Mouse (Mus musculus): ENCODE data around the gene Gm6526.
"Not testable (repeated sequence)": the region's sequence is repeated elsewhere in the genome, so short reads cannot be mapped to it uniquely, and the experiment has no call there.

Gm6526 gene

DNA sequence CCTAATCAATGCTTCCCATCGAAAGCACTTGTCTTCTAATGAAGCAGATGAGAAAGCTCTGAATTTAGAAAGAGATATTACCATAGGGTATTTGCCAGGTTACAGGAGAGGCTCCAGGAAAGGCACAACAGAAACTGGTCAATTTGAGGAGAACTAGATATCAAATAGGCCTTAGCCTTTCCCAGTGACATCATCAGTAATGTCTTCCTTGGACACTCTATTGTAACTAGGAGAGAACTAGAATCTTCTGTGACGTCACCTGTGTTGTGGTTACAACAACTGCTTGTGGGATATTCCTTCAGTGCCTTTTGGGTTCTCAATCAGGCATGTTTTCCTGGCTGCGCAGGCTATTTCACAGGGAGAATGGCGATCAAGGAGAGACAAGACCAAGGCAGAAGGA is at the start of gene Gm6526:
Gene Gm6526 (plus strand): TSS at position 301 of the 400 bp plus-strand sequence.
- ATAC-seq (ENCODE audit: low TSS enrichment) = not testable (repeated sequence)

DNA sequence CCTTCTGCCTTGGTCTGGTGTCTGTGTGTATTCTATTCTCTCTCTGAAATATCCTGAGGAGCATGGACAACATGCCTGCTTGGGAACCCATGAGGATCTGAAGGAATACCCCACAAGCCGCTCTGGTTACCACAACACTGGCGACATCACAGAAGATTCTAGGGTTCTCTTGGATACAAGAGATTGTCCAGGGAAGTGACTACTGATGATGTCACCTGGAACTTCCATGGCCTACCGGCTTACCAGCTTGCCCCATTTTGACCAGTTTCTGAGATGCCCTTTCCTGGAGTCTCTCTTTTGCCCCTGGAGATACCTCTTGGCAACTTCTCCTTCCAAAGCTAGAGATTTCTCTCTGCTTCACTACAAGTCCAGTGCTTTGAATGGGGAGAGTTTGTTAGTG is 20.3 kb upstream of the Gm6526 start, which contains the start of gene Gm16506:
Gene Gm16506 (minus strand): TSS at position 101 of the 400 bp plus-strand sequence.
- not testable (repeated sequence) for ATAC-seq (ENCODE audit: low TSS enrichment)

DNA sequence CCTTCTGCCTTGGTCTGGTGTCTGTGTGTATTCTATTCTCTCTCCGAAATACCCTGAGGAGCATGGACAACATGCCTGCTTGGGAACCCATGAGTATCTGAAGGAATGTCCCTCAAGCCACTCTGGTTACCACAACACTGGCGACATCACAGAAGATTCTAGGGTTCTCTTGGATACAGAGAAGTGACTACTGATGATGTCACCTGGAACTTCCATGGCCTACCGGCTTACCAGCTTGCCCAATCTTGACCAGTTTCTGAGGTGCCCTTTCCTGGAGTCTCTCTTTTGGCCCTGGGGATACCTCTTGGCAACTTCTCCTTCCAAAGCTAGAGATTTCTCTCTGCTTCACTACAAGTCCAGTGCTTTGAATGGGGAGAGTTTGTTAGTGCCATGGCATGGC is 37.0 kb downstream of the Gm6526 start, which contains the start of gene Gm8180:
Gene Gm8180 (minus strand): TSS at position 101 of the 400 bp plus-strand sequence.
- not testable (repeated sequence) for ATAC-seq (ENCODE audit: low TSS enrichment)

DNA sequence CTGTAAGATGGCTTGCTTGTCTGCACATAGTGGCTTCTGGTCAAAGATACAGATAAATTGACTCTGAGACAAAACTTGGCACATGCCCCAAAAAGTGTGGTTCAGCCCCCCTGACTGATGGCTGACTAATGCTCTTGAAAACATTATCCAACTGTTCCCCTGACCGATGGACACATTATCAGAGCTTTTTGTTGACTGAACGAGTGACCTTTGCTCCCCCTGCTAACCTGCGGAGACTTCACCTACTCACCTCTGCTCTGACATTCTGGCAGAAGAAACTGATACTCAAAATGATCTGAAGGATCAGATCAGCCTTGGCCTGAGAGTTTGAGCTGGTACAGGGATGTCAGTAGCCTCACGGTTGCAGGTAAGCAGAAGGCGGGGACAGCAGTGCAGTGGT is 46.1 kb downstream of the Gm6526 start:
- ATAC-seq (ENCODE audit: low TSS enrichment) = not testable (repeated sequence)

DNA sequence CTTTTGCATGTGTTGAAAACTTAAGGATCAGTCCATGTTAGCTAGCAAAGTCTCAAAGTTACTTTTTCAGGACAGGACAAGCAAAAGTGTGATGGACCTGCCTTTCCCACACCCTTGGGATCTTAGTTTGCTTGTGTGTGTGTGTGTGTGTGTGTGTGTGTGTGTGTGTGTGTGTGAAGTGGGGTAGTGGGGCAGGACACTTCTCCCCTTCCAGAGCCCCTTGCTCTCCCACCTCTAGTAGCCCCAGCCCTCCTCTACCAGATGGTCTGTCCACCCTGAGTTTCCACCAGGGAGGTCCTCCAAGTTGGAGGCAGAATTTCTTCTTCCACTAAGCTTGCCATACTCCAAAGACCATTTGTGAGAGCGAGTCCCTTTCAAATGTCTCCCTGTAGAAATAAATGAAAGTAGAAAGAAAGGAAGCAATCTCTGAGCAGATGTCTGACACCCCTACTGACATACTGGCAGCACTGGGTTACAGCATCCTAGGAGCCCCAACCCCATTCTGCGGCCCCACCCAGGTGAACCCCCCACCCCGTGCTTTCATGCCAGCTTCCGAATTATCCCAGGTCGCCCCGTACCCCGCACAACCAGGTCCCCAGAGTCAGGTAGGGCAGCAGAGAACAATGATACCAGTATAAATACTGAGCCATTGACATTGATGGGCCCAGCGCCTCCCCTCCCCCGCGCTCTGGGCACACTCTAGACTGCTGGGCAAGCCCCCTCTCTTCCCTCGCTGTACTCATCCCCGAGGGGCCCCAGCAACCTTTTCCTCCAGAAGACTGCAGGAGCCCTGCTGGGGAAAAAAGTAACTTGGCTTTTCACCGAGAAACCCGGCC is 48.6 kb downstream of the Gm6526 start:
- peak; percentile 41 for ATAC-seq (ENCODE audit: low TSS enrichment)

DNA sequence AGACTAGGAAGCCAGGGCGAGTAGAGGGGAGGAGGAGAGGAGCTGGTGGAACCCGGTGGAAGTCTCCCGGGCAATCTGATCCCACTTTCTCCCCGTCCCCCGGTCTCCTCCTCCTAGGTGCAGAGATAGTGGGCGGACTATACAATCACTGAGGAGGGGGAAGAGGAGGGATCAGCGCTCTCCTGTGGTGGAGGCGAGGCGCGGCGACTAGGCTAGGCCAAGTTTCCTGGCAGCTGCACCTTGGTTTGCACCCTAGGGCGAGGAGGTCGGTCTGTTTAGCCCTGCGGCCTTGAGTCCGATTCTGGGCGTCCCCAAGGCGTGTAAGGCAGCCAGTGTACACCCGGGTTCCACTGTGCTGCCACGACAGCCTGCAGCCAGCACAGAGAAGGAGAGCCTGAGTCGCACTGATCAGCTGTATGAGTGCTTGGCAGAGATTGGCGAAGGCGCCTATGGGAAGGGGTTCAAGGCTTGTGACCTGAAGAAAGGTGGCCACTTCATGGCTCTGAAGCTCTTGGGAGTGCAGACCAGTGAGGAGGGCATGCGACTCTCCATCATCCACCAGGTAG is 49.3 kb downstream of the Gm6526 start:
- ATAC-seq (ENCODE audit: low TSS enrichment) = peak; percentile 85

DNA sequence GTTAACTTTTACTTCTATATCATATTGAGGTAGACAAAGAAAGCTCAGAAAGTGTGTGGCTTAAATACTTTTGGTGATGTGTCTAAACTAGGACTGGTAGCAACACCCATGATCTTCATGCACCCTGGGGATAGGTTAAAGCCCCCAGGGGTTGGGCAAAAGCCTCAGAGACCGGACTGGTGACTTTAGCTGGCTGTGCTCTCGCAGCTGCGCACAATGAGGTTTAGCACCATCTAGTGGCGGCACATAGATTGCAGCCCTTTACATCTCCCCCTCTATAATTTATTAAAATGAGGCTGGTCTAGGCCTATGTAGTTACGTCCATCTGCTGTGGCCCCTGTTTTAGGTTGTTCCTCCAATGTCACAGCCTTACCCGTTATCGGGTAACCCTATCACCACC is 56.8 kb downstream of the Gm6526 start:
- ATAC-seq (ENCODE audit: low TSS enrichment) = not testable (repeated sequence)

Measured in frontal cortex, adult (tissue).